Mouse (Mus musculus) left cerebral cortex, adult 8-10 months (tissue): ENCODE results near the gene Cfd. TPM values are rescaled to one million over a fixed set of nuclear protein-coding genes. Genes with fewer than 3 reads are reported as not detected.
"Not testable (repeated sequence)": the region's sequence is repeated elsewhere in the genome, so short reads cannot be mapped to it uniquely, and the experiment has no call there.

Experiments used
- DNase-seq, 2 experiments: peaks; one replicate each; pipeline ENCODE4 v3.0.0; 2022; ENCODE audit warnings: low spot score in 2 of 2
- total RNA-seq, 4 experiments: library from RNA; stranded (reverse); gene quantifications; 2 replicates each; pipeline ENCODE4 v1.2.4; 2022

Cfd gene
- total RNA-seq, 4 experiments from 2014 or later = not detected

- no peak for DNase-seq
Measured at GRCm38 (mm10) chr10:79884446-79884845, 6.2 kb upstream of the Cfd start.

DNA sequence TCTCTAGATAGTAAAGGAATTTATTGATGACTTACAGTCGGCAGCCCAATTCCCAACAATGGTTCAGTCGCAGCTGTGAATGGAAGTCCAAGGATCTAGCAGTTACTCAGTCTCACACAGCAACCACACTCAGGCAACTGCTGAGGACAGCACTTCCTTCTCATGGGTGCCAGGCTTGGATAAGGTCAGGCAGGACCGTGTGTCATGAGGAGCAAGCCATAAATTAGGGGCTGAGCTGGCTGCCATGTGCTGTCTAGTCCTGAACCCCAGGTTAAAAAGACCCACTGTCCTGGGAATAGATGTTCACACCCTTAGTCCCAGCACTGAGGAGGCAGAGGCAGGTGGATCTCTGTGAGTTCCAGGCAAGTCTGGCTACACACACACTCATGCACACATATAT, 5.7 kb upstream of the Cfd start:
- not testable (repeated sequence) for DNase-seq

GRCm38 (mm10) chr10:79886054-79886453, 4.6 kb upstream of the Cfd start, which contains the start of gene Elane:
Elane (plus strand) TSS chr10:79886247.
- no peak for DNase-seq

GRCm38 (mm10) chr10:79886611-79887010, 4.0 kb upstream of the Cfd start:
- DNase-seq = no peak

DNA sequence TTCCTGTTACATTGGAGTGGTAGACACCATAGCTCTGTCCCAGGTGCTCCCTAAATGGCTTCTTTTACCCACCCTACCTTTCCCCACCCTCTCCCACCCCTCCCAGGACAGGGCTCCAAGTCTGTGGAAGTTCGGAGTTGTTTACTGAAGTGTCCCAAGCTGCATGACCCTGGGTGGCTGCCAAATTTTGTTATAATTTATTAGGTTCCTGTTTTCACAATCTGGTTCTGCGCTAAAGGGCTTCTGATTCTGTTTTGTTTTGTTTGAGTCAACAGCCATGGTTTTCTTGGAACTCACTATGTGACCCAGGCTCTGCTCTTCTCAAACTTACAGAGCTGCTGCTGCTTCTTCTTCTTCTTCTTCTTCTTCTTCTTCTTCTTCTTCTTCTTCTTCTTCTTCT, 1.3 kb upstream of the Cfd start:
- no peak for DNase-seq

GRCm38 (mm10) chr10:79892451-79893118, 1.9 kb downstream of the Cfd start:
- DNase-seq = peak; percentile 58 to 72

DNA sequence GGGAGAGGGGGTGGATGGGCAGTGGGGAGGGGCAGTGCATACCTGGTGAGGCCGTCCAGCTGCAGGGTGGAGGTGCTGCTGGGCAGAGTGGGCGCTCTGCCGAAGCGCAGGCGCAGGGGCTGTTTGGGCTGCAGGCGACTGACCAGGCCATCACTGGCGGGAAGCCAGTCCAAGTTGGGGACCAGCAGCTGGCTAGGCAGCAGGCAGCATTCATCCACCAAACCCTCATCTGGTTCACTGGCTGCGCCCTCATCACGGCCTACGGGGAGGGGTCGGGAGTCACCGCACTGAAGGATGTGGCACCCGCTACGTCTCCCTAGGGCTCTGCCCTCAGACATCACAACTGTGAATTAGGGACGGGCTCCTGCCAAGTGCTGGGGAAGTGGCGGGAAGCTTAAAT, 5.7 kb downstream of the Cfd start:
- DNase-seq = no peak

- no peak for DNase-seq
Measured at GRCm38 (mm10) chr10:79896814-79897213, 6.2 kb downstream of the Cfd start.

GRCm38 (mm10) chr10:79897316-79898245, 6.9 kb downstream of the Cfd start:
- no peak for DNase-seq

- peak in 1 of 2 experiments; percentile 93 for DNase-seq
Measured at GRCm38 (mm10) chr10:79900951-79901410, 10.3 kb downstream of the Cfd start.

- no peak for DNase-seq
Measured at GRCm38 (mm10) chr10:79906712-79907111, 16.1 kb downstream of the Cfd start.

- DNase-seq = no peak
Measured at GRCm38 (mm10) chr10:79907415-79907814, 16.8 kb downstream of the Cfd start.

DNA sequence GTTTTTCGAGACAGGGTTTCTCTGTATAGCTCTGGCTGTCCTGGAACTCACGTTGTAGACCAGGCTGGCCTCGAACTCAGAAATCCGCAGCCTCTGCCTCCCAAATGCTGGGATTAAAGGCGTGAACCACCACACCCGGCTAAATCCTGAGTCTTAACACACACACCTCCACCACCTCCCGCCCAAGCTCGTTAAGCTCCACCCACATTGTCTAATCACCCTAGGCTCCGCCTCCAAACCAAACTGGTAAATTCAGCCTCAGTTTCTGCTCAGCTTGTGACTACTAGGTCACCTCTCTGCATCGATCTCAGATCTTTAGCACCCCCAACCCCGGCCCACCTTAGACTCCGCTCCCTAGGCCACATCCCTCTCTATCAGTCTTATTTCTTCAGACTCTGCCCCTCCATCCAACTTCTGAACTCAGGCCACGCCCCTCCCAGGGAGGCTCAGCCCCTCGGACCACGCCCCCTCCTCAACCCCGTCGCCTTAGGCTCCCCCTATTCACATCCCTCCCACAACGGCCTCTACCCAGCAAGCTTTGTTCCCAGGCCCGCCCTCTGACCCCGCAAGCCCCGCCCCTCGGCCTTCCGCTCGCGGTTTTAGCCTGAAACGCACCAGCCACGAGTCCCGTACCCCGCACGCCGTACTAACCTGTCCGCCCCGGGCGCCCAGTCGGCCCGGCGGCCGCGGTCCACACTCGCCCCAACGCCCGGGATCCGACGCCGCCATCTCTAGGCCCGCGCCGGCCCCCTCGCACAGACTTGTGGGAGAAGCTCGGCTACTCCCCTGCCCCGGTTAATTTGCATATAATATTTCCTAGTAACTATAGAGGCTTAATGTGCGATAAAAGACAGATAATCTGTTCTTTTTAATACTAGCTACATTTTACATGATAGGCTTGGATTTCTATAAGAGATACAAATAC, 17.8 kb downstream of the Cfd start, which contains the start of gene Med16:
Gene Med16, minus strand, starts transcription at position 757 of the 925 bp plus-strand sequence.
- DNase-seq = peak; percentile 95

DNA sequence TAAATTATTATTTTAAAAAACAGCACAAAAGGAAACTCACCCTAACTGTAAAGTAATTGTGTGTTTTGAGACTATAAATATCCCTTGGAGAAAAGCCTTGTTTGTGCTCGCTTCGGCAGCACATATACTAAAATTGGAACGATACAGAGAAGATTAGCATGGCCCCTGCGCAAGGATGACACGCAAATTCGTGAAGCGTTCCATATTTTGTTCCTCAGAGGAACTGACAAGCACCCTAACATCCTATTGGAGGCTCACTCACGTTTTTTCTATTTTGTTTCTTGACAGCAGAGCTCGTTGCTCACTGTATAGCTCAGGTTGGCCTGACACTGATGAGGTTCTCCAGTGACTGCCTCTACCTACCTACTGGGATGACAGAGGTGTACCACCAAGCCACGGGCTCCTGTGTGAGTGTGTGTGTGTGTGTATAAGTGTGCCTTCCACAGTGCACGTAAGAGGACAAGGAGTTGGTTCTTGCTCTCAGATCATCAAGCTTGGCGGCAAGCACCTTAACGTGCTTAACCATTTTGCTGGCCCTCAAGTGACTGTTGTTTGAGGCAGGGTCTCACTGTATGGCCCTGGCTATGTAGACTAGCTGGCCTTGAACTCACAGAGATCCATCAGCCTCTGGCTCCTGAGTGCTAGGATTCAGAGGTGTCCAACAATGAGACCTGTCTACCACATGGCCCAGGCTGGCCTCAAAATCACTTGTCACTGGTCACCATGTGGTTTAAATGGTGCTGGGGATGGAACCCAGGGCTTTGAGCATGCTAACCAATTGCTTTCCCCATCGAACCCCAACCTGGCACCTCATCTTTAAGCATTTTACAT, 18.7 kb downstream of the Cfd start:
- DNase-seq = peak in 1 of 2 experiments; percentile 67

- DNase-seq = no peak
Measured at GRCm38 (mm10) chr10:79910556-79910955, 19.9 kb downstream of the Cfd start, which contains the start of gene Gm26602. Gm26602 (plus strand) TSS chr10:79910856.

GRCm38 (mm10) chr10:79912412-79912811, 21.8 kb downstream of the Cfd start:
- DNase-seq = no peak

DNA sequence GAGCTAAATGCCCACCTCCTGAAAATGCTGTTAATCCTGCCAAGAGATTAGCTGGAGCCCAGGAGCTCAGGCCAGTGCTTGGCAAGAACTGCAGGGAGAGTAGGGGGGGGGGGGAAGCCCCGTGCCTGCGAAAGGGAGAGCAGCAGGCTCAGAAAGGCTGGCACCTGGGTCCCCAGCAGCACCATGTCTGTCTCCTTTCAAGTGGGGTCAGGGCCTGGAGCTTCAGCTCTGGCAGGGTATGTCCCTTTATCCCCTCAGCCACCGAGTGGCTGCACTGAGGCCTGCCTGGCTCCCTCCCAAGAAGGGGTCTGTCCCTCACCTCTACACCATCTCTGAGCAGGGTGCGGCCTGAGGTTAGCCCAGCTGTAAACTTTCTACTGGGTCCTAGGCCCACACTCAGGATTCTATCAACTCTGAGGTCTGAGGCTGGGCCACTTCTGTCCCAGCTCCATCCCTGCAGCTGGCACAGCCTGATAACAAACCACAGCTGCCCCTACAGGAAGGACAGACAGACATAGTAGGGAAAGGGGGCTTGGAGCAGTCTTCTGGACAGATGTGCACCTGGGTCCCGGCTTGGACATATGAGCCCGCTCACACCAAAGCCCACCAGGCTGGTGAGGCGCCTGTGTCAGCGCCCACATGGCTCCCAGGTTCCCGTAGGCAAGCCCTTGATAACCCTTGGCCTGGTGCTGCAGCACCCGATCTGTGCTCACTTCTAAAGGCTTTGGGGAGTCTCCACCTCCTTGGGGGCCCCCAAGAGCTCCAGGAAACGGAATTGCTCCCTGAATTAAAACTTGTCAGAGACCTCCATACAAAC, 23.7 kb downstream of the Cfd start:
- no peak for DNase-seq

DNA sequence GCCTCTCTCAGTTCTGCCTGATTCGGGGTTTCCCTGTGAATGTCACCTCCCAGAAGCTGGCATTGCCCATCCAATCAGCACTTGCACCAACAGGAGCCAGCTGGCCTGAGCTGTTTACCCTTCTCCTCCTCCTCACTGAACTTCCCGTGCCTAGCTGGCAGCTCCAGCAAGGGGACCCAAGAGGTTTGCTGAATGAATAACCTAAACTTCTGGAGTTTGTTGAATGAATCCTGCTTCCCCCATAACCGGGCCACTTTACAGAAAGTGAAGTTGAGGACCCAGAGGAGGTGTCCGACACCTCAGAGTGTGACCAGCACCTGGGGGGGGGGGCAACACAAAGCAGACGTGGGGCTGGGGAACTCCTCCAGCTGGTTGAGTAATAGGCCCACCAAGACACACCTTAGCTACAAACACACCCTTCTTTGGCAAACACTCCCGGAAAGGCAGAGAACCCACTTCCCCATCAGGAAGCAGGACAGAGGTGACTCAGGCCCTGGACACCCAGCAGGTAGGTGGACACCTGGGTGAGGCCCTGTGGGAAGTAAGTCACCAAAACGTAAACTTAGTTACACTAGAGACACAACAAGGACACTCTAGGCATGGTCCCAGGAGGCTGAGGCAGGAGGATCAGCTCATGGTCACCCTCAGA, 24.4 kb downstream of the Cfd start:
- DNase-seq = no peak

DNA sequence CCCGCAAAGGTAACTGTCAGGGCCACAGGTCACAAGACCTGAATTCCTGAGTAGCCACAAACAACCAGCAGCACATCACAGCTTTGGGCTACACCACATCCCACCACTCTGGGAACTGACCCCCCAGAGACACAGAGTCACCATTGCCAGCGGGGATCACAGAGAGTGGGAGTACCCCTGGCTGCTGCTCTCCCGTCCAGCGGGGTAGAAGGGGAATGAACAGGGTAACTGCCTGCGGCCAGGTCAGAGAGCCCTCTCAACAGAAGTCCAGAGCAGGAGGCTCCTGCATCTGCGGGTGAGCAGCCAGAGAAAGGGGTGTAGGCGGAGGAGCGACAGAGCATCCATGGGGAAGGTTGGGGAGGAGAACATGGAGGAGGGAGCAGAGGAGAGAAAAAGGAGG, 25.4 kb downstream of the Cfd start:
- DNase-seq = no peak
